Mouse (Mus musculus): ENCODE data around the gene Neurod2. TPM values are rescaled to one million over a fixed set of nuclear protein-coding genes. Genes with fewer than 3 reads are reported as not detected.

Neurod2 gene
- total RNA-seq, 2 experiments from 2014 or later: not detected

GRCm38 (mm10) chr11:98356625-98357394, 27.4 kb upstream of the Neurod2 start:
- DNase-seq: no peak
- intact Hi-C loops (cut with DNase I; ENCODE audit: low total_unique reads): no loop called here

- intact Hi-C loops (cut with DNase I; ENCODE audit: low total_unique reads): no loop called here
- no peak for DNase-seq
These were observed 26.4 kb upstream of the Neurod2 start for GRCm38 (mm10) chr11:98355732-98356299.

GRCm38 (mm10) chr11:98354445-98354844, 25.0 kb upstream of the Neurod2 start:
- intact Hi-C loops (cut with DNase I; ENCODE audit: low total_unique reads): no loop called here
- no peak for DNase-seq

- DNase-seq: no peak
- intact Hi-C loops (cut with DNase I; ENCODE audit: low total_unique reads): no loop called here
These were observed 24.3 kb upstream of the Neurod2 start for GRCm38 (mm10) chr11:98353651-98354211.

GRCm38 (mm10) chr11:98352272-98352990, 23.0 kb upstream of the Neurod2 start:
- intact Hi-C loops (cut with DNase I; ENCODE audit: low total_unique reads): no loop called here
- no peak for DNase-seq

- intact Hi-C loops (cut with DNase I; ENCODE audit: low total_unique reads): loop anchor here (5.0 kb wide), 2 partner anchors 38 to 82 kb away; partner anchors contain the start of gene Pnmt
- no peak for DNase-seq
These were observed 19.9 kb upstream of the Neurod2 start for GRCm38 (mm10) chr11:98349308-98349707.

- DNase-seq: no peak
These were observed 18.9 kb upstream of the Neurod2 start, which contains the start of gene Ppp1r1b for GRCm38 (mm10) chr11:98348083-98348961. Gene Ppp1r1b (plus strand): TSS chr11:98348404.

GRCm38 (mm10) chr11:98347385-98348082, 18.1 kb upstream of the Neurod2 start:
- no peak for DNase-seq
- intact Hi-C loops (cut with DNase I; ENCODE audit: low total_unique reads): loop anchor here (5.0 kb wide), 2 partner anchors 40 to 80 kb away; partner anchors contain the start of gene Pnmt

More at GRCm38 (mm10) chr11:98348083-98348961, 18.9 kb upstream of the Neurod2 start, which contains the start of gene Ppp1r1b:
- intact Hi-C loops (cut with DNase I; ENCODE audit: low total_unique reads): loop anchor here (5.0 kb wide), 2 partner anchors 39 to 81 kb away; partner anchors contain the start of gene Pnmt

GRCm38 (mm10) chr11:98346168-98346567, 16.7 kb upstream of the Neurod2 start:
- intact Hi-C loops (cut with DNase I; ENCODE audit: low total_unique reads): loop anchor here (5.0 kb wide), 2 partner anchors 41 to 79 kb away; partner anchors contain the start of gene Pnmt
- no peak for DNase-seq

GRCm38 (mm10) chr11:98345253-98345652, 15.8 kb upstream of the Neurod2 start:
- intact Hi-C loops (cut with DNase I; ENCODE audit: low total_unique reads): loop anchor here (5.0 kb wide), 2 partner anchors 42 to 78 kb away; partner anchors contain the start of gene Pnmt
- DNase-seq: peak; percentile 66

GRCm38 (mm10) chr11:98342000-98342945, 12.8 kb upstream of the Neurod2 start:
- peak; percentile 85 for DNase-seq
- intact Hi-C loops (cut with DNase I; ENCODE audit: low total_unique reads): loop anchor here (5.0 kb wide), 2 partner anchors 95 to 115 kb away; partner anchors contain the start of gene Mien1

- intact Hi-C loops (cut with DNase I; ENCODE audit: low total_unique reads): loop anchor here (5.0 kb wide), 2 partner anchors 96 to 116 kb away; partner anchors contain the start of gene Mien1
- no peak for DNase-seq
These were observed 11.7 kb upstream of the Neurod2 start for GRCm38 (mm10) chr11:98341174-98341573.

- intact Hi-C loops (cut with DNase I; ENCODE audit: low total_unique reads): loop anchor here (5.0 kb wide), 2 partner anchors 97 to 117 kb away; partner anchors contain the start of gene Mien1
- DNase-seq: no peak
These were observed 11.1 kb upstream of the Neurod2 start for GRCm38 (mm10) chr11:98340597-98340996.

GRCm38 (mm10) chr11:98339679-98340287, 10.3 kb upstream of the Neurod2 start:
- no peak for DNase-seq
- intact Hi-C loops (cut with DNase I; ENCODE audit: low total_unique reads): loop anchor here (5.0 kb wide), 2 partner anchors 98 to 118 kb away; partner anchors contain the start of gene Mien1

- DNase-seq: no peak
- intact Hi-C loops (cut with DNase I; ENCODE audit: low total_unique reads): no loop called here
These were observed 9.6 kb upstream of the Neurod2 start for GRCm38 (mm10) chr11:98339071-98339501.

- DNase-seq: peak; percentile 41
- intact Hi-C loops (cut with DNase I; ENCODE audit: low total_unique reads): no loop called here
These were observed 9.1 kb upstream of the Neurod2 start for GRCm38 (mm10) chr11:98338507-98338961.

Data from gastrocnemius, postnatal 14 days (tissue).